Mouse (Mus musculus) neural tube, postnatal 0 days (tissue): Measurements from ENCODE around the gene Kif7. TPM values are rescaled to one million over a fixed set of nuclear protein-coding genes. Genes with fewer than 3 reads are reported as not detected.

Experiments
- polyA plus RNA-seq: library from polyadenylated mRNA; unstranded; fragments of >200 nt; fragmentation: Nextera tagmentation; extraction: Ambion mirVana; gene quantifications from 2 replicates; pipeline ENCODE4 v1.2.1, GENCODE M21; 2015

Kif7 gene
- polyA plus RNA-seq: 2.0 and 2.4 TPM in 2 replicates

GRCm38 (mm10) chr7:79715187-79715981, at the start of gene Kif7:
Kif7 (minus strand) TSS chr7:79715720.

GRCm38 (mm10) chr7:79742659-79743536, 27.4 kb upstream of the Kif7 start, which contains the start of the genes Pex11a and Wdr93:
Pex11a (minus strand) TSS chr7:79743131.
Wdr93 (plus strand) TSS chr7:79743163.

GRCm38 (mm10) chr7:79732622-79733021, 17.1 kb upstream of the Kif7 start, which contains the start of gene Plin1:
Plin1 (minus strand) TSS chr7:79732903.

DNA sequence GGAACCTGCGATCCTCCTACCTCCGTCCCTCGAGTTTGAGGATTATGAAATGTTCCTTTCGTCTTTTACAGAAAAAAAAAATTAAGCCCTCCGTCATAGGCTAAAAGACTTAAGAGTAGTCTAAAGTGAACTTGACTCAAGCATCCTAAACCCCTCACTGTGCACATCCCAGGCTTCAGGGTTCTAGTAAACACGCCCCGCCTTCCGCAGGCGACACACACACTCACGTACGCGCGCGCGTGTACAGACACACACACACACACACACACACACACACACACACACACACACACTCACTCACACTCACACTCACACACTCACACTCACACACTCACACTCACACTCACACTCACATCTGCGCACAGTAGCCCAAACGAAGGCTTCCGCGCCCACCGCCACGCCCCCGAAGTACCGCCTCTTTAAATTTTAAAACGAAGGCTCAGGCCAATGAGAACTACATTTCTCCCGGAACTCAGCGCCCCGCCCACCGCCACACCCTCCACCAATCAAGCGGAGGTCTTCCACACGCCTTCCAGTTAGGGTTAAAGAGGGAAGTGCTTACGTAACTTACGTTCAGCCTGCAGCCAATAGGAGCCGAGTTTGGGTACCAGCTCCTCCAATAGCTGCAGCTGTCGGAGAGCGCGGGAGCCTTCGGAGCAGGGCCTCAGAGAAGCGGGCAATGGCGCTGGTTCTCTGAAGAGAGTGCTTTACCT, 55.8 kb downstream of the Kif7 start, which contains the start of gene Ticrr:
Gene Ticrr, plus strand, starts transcription at position 619 of the 713 bp plus-strand sequence.

Other genes with a start within 250 kb of the Kif7 start
- 22.0 and 26.4 TPM in 2 replicates for gene Polg, start 249.4 kb downstream of the Kif7 start, polyA plus RNA-seq
- gene Rhcg, start 98.1 kb downstream of the Kif7 start, polyA plus RNA-seq: 9.0 and 9.9 TPM in 2 replicates
- 0.83 and 1.2 TPM in 2 replicates for gene Ticrr, start 55.5 kb downstream of the Kif7 start, polyA plus RNA-seq
- gene Plin1, start 17.2 kb upstream of the Kif7 start, polyA plus RNA-seq: 0.51 TPM in 1 of 2 replicates, not detected in the other
- gene Pex11a, start 27.4 kb upstream of the Kif7 start, polyA plus RNA-seq: 14.9 and 19.5 TPM in 2 replicates
- gene Wdr93, start 27.4 kb upstream of the Kif7 start, polyA plus RNA-seq: 0.17 and 0.26 TPM in 2 replicates
- gene Mesp1, start 78.1 kb upstream of the Kif7 start, polyA plus RNA-seq: 0.48 TPM in 2 replicates
- 1.2 and 1.3 TPM in 2 replicates for gene Mesp2, start 95.0 kb upstream of the Kif7 start, polyA plus RNA-seq
- gene Anpep, start 145.3 kb upstream of the Kif7 start, polyA plus RNA-seq: 5.0 and 6.3 TPM in 2 replicates
- 29.2 and 29.5 TPM in 2 replicates for gene Ap3s2, start 204.9 kb upstream of the Kif7 start, polyA plus RNA-seq
- gene Arpin, start 219.6 kb upstream of the Kif7 start, polyA plus RNA-seq: 18.3 and 19.0 TPM in 2 replicates